Mouse (Mus musculus) heart, postnatal 0 days (tissue): ENCODE results near the gene Mrvi1.

ENCODE experiments used
- CTCF ChIP-seq: IDR thresholded peaks from 2 replicates; pipeline ENCODE4 v1.5.1; 2016; ENCODE audit warnings: antibody characterized with exemption, control low read depth, low read depth
- EP300 ChIP-seq: IDR thresholded peaks from 2 replicates; pipeline ENCODE4 v1.6.1; 2016; ENCODE audit warnings: antibody characterized with exemption, low read depth

- TF ChIP-seq CTCF, result no peak
- TF ChIP-seq EP300, result no peak
Measured at GRCm38 (mm10) chr7:110867116-110867515, 115.1 kb downstream of the Mrvi1 start.
